Mouse (Mus musculus) CH12.LX (cell line): Measurements from ENCODE around the gene Hoxa11. TPM values are rescaled to one million over a fixed set of nuclear protein-coding genes. Genes with fewer than 3 reads are reported as not detected.

ENCODE experiments used
- DNase-seq: peaks from one replicate; pipeline ENCODE4 v3.0.0-alpha.2; 2013; ENCODE audit errors: extremely low read depth
- H3K27ac ChIP-seq: 2 replicates; pipeline ENCODE4 v1.5.1; 2012; ENCODE audit warnings: low read depth, mild to moderate bottlenecking, control low read depth, moderate library complexity; ENCODE audit not compliant: insufficient read depth
- H3K27me3 ChIP-seq: replicated peaks from 2 replicates; pipeline ENCODE3; 2012; ENCODE audit warnings: inconsistent platforms
- H3K36me3 ChIP-seq, 2 experiments: replicated peaks in 1 of 2; 2 replicates each; pipeline versions ENCODE3 to v1.6.1; 2012; ENCODE audit warnings: inconsistent platforms in 1 of 2, low read length in 1 of 2, mild to moderate bottlenecking in 1 of 2, mixed read lengths in 1 of 2, moderate library complexity in 1 of 2; ENCODE audit not compliant: control insufficient read depth in 1 of 2, insufficient read depth in 1 of 2
- H3K4me1 ChIP-seq, 2 experiments: 2 replicates each; pipeline ENCODE4 v1.6.1; 2012; ENCODE audit warnings: inconsistent platforms in 1 of 2, moderate library complexity in 1 of 2; ENCODE audit not compliant: insufficient read depth in 2 of 2, control insufficient read depth in 1 of 2
- H3K4me2 ChIP-seq: 2 replicates; pipeline ENCODE4 v1.6.1; 2012; ENCODE audit warnings: low read depth, mild to moderate bottlenecking, control low read depth; ENCODE audit not compliant: poor library complexity, insufficient read depth, severe bottlenecking
- H3K4me3 ChIP-seq, 3 experiments: fragments of 150-350 bp in 1 of 3; sonication (generic) in 1 of 3; replicated peaks in 1 of 3; 2 replicates each; pipeline versions ENCODE3 to v1.5.1; 2011 to 2012; ENCODE audit warnings: low read depth in 2 of 3, low read length in 2 of 3, mild to moderate bottlenecking in 2 of 3, moderate library complexity in 2 of 3, control low read depth in 1 of 3, improper control_type of control experiment in 1 of 3, inconsistent platforms in 1 of 3, mixed read lengths in 1 of 3; ENCODE audit not compliant: poor library complexity in 1 of 3
- H3K79me2 ChIP-seq: replicated peaks from 2 replicates; pipeline ENCODE4 v1.6.1; 2012; ENCODE audit warnings: mild to moderate bottlenecking, moderate library complexity; ENCODE audit not compliant: control insufficient read depth, poor library complexity, insufficient read depth, severe bottlenecking; ENCODE audit errors: extremely low read depth
- H3K9ac ChIP-seq: 2 replicates; pipeline ENCODE4 v1.6.1; 2012; ENCODE audit warnings: low read depth, mild to moderate bottlenecking, control low read depth, moderate library complexity; ENCODE audit not compliant: insufficient read depth
- H3K9me3 ChIP-seq: replicated peaks from 2 replicates; pipeline ENCODE3; 2012; ENCODE audit warnings: low read length, inconsistent platforms, mixed read lengths
- CTCF ChIP-seq, 2 experiments: IDR thresholded peaks in 1 of 2; conservative IDR thresholded peaks in 1 of 2; 2 replicates each; pipeline ENCODE4 v1.5.1; 2011 to 2012; ENCODE audit warnings: low read depth in 2 of 2, low read length in 2 of 2, improper control_type of control experiment in 1 of 2, inconsistent platforms in 1 of 2, mild to moderate bottlenecking in 1 of 2, moderate library complexity in 1 of 2
- E2F4 ChIP-seq: IDR thresholded peaks from 2 replicates; pipeline ENCODE4 v1.6.1; 2011; ENCODE audit warnings: low read depth, low read length, improper control_type of control experiment; ENCODE audit not compliant: insufficient replicate concordance
- ELF1 ChIP-seq: IDR thresholded peaks from 2 replicates; pipeline ENCODE4 v1.6.1; 2014; ENCODE audit warnings: low read depth, mild to moderate bottlenecking, inconsistent platforms, low read length, improper control_type of control experiment
- EP300 ChIP-seq: IDR thresholded peaks from 2 replicates; pipeline ENCODE4 v1.6.1; 2011; ENCODE audit warnings: low read length, improper control_type of control experiment
- ETS1 ChIP-seq: conservative IDR thresholded peaks from 2 replicates; pipeline ENCODE4 v1.6.1; 2012; ENCODE audit warnings: low read depth, mild to moderate bottlenecking, inconsistent platforms, low read length, improper control_type of control experiment, moderate library complexity
- HCFC1 ChIP-seq: IDR thresholded peaks from 2 replicates; pipeline ENCODE4 v1.6.1; 2012; ENCODE audit warnings: low read depth, mild to moderate bottlenecking, inconsistent platforms, low read length, improper control_type of control experiment
- IRF4 ChIP-seq: IDR thresholded peaks from 2 replicates; pipeline ENCODE4 v1.6.1; 2014; ENCODE audit warnings: low read depth, mild to moderate bottlenecking, inconsistent platforms, low read length, improper control_type of control experiment
- JUND ChIP-seq: conservative IDR thresholded peaks from 2 replicates; pipeline ENCODE4 v1.6.1; 2011; ENCODE audit warnings: low read depth, low read length, improper control_type of control experiment
- KAT2A ChIP-seq: IDR thresholded peaks from 2 replicates; pipeline ENCODE4 v1.6.1; 2012; ENCODE audit warnings: low read length, improper control_type of control experiment, inconsistent platforms; ENCODE audit not compliant: insufficient replicate concordance
- MAFK ChIP-seq: IDR thresholded peaks from 2 replicates; pipeline ENCODE4 v1.6.1; 2011; ENCODE audit warnings: low read length, improper control_type of control experiment; ENCODE audit not compliant: insufficient replicate concordance
- MAZ ChIP-seq: IDR thresholded peaks from 2 replicates; pipeline ENCODE4 v1.6.1; 2012; ENCODE audit warnings: low read depth, mild to moderate bottlenecking, inconsistent platforms, low read length, improper control_type of control experiment, moderate library complexity
- MEF2A ChIP-seq: IDR thresholded peaks from 2 replicates; pipeline ENCODE4 v1.6.1; 2014; ENCODE audit warnings: low read depth, mild to moderate bottlenecking, inconsistent platforms, low read length, improper control_type of control experiment, borderline replicate concordance
- MXI1 ChIP-seq: IDR thresholded peaks from 2 replicates; pipeline ENCODE4 v1.6.1; 2011; ENCODE audit warnings: mild to moderate bottlenecking, low read depth, low read length, improper control_type of control experiment
- NELFE ChIP-seq: IDR thresholded peaks from 2 replicates; pipeline ENCODE4 v1.6.1; 2011; ENCODE audit warnings: low read depth, low read length, improper control_type of control experiment
- POLR2AphosphoS2 ChIP-seq: IDR thresholded peaks from 2 replicates; pipeline ENCODE4 v1.6.1; 2011; ENCODE audit warnings: low read depth, low read length, improper control_type of control experiment
- RAD21 ChIP-seq: IDR thresholded peaks from 2 replicates; pipeline ENCODE4 v1.6.1; 2011; ENCODE audit warnings: low read depth, mild to moderate bottlenecking, low read length, improper control_type of control experiment, moderate library complexity
- RCOR1 ChIP-seq: conservative IDR thresholded peaks from 2 replicates; pipeline ENCODE4 v1.6.1; 2012; ENCODE audit warnings: low read depth, mild to moderate bottlenecking, inconsistent platforms, low read length, improper control_type of control experiment
- SIN3A ChIP-seq: IDR thresholded peaks from 2 replicates; pipeline ENCODE4 v1.6.1; 2012; ENCODE audit warnings: low read length, improper control_type of control experiment, inconsistent platforms
- SMC3 ChIP-seq: IDR thresholded peaks from 2 replicates; pipeline ENCODE4 v1.6.1; 2011; ENCODE audit warnings: low read depth, low read length, improper control_type of control experiment
- UBTF ChIP-seq: IDR thresholded peaks from 2 replicates; pipeline ENCODE4 v1.6.1; 2012; ENCODE audit warnings: low read depth, mild to moderate bottlenecking, inconsistent platforms, low read length, improper control_type of control experiment, moderate library complexity
- ZC3H11A ChIP-seq: IDR thresholded peaks from 2 replicates; pipeline ENCODE4 v1.6.1; 2012; ENCODE audit warnings: low read depth, mild to moderate bottlenecking, inconsistent platforms, low read length, improper control_type of control experiment
- ZKSCAN1 ChIP-seq: IDR thresholded peaks from 2 replicates; pipeline ENCODE4 v1.6.1; 2012; ENCODE audit warnings: low read depth, inconsistent platforms, low read length, improper control_type of control experiment, borderline replicate concordance
- ZMIZ1 ChIP-seq: IDR thresholded peaks from 2 replicates; pipeline ENCODE4 v1.6.1; 2012; ENCODE audit warnings: low read depth, mild to moderate bottlenecking, inconsistent platforms, low read length, improper control_type of control experiment
- ZNF384 ChIP-seq: IDR thresholded peaks from 2 replicates; pipeline ENCODE4 v1.6.1; 2012; ENCODE audit warnings: low read depth, low read length, improper control_type of control experiment, inconsistent platforms
- dilution Hi-C: fragments of 300-500 bp; cut with MboI; formaldehyde crosslinking; loops from 2 replicates; pipeline ENCODE4 v1.14.3; 2020; ENCODE audit warnings: low sequenced_read_pairs; ENCODE audit not compliant: extremely low pct_unique_long_range_greater_than_20kb, extremely low pct_ligation_motif_present
- in situ Hi-C: fragments of 300-500 bp; cut with MboI; formaldehyde crosslinking; loops from 3 replicates; pipeline ENCODE4 v1.14.3; 2019; ENCODE audit warnings: low sequenced_read_pairs, low pct_ligation_motif_present, low pct_unique_long_range_greater_than_20kb, mixed read lengths
- polyA plus RNA-seq: library from polyadenylated mRNA; unstranded; fragments of >175 nt; gene quantifications from 2 replicates; pipeline ENCODE4 v1.2.1, GENCODE M21; 2012; ENCODE audit warnings: low read depth; ENCODE audit not compliant: insufficient read length
- total RNA-seq, 2 experiments: library from RNA; depleted of rRNA; stranded (reverse); fragments of 300-350 nt in 1 of 2; fragments of >200 nt in 1 of 2; gene quantifications; 2 replicates each; pipeline ENCODE4 v1.2.3; 2012 to 2014

The Hoxa11 gene
- total and polyA plus RNA-seq, 3 experiments = not detected

GRCm38 (mm10) chr6:52208072-52208867 lies 37.3 kb downstream of the Hoxa11 start, which contains the start of gene Hoxa6:
TSS of gene Hoxa6 (minus strand) at chr6:52208722.
- no peaks in the 10 kb centered on the region for H3K79me2 ChIP-seq
- no peak for DNase-seq
- dilution Hi-C loops = no loop called here
- H3K9ac ChIP-seq = no peak within 1 kb of the TSS
- H3K27me3 ChIP-seq = peaks cover 2% of the 10 kb centered on the region
- H3K4me1 ChIP-seq = peaks cover 2 to 17% of the 10 kb centered on the region in 2 experiments; a peak in 2 of 4 replicates
- no peak within 1 kb of the TSS for H3K27ac ChIP-seq
- TF ChIP-seq SIN3A (no peak), CTCF (conservative IDR thresholded peaks at IDR 0.05 in 1 of 2, IDR thresholded peaks at IDR 0.05 in 1 of 2; ENCODE audit: low read depth in 2 of 2, low read length in 2 of 2) (no peak), ZC3H11A (no peak), MAFK (no peak), ELF1 (no peak), KAT2A (no peak), EP300 (no peak), RCOR1 (no peak), RAD21 (no peak), UBTF (no peak), NELFE (no peak)
- TF ChIP-seq, all 38 proteins: peak for 0
- no peak within 1 kb of the TSS for H3K4me3 ChIP-seq
- in situ Hi-C loops = loop anchor here (25.0 kb wide), 1 partner anchor 196 kb away; the partner anchor contains the start of gene Skap2
- peaks cover 23 to 45% of the 10 kb centered on the region in 2 experiments for H3K36me3 ChIP-seq
- no peak within 1 kb of the TSS for H3K4me2 ChIP-seq
- H3K9me3 ChIP-seq = peaks cover 54% of the 10 kb centered on the region

- dilution Hi-C loops = no loop called here
- Histone ChIP-seq H3K27ac (no peak overlapping the region), H3K27me3 (peaks cover 2% of the 10 kb centered on the region), H3K36me3 (peaks cover 23 to 48% of the 10 kb centered on the region in 2 experiments), H3K4me1 (peaks cover 2 to 15% of the 10 kb centered on the region in 2 experiments; a peak in 2 of 4 replicates), H3K4me2 (no peak overlapping the region), H3K79me2 (no peaks in the 10 kb centered on the region), H3K9ac (no peak overlapping the region), H3K9me3 (peaks cover 54% of the 10 kb centered on the region), H3K4me3 (no peak overlapping the region)
- in situ Hi-C loops = loop anchor here (25.0 kb wide), 1 partner anchor 195 kb away; the partner anchor contains the start of gene Skap2
- TF ChIP-seq ZMIZ1 = no peak
- TF ChIP-seq POLR2AphosphoS2 = no peak
- no peak for TF ChIP-seq HCFC1
- TF ChIP-seq UBTF = no peak
- no peak for TF ChIP-seq RCOR1
- no peak for TF ChIP-seq IRF4
- no peak for TF ChIP-seq JUND
- no peak for TF ChIP-seq MAZ
- TF ChIP-seq E2F4 = no peak
- no peak for TF ChIP-seq ZKSCAN1
- TF ChIP-seq ZNF384 = no peak
- TF ChIP-seq MEF2A = no peak
- no peak for TF ChIP-seq RAD21
- no peak for TF ChIP-seq ETS1
- no peak for TF ChIP-seq NELFE
- TF ChIP-seq MXI1 = no peak
- TF ChIP-seq SMC3 = no peak
- no peak for DNase-seq
Measured at GRCm38 (mm10) chr6:52207684-52207976, 38.0 kb downstream of the Hoxa11 start.
